Mouse (Mus musculus): Measurements from ENCODE around the gene Syt12.

DNA sequence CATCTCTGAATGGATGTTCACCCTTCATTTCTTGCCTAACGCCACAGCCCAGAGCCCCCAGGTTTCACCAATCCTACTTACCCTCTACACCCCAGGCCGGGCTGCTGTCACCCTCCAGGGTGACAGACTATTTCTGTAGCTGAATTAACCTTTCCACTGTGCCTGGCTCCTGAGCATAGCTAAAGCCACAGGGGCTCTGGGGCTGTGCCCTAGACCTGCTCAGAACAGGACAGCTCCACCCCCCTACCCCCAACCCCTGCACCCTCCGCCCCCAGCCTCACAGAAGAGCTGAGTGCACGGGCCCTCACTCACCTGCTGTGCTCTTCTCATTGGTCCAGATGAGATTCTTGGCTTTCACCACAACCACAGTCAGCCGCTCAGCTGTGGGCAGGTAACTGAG lies 25.3 kb downstream of the Syt12 start:
- TF ChIP-seq POLR2A (IDR thresholded peaks at IDR 0.05; ENCODE audit: borderline replicate concordance, insufficient read depth, low read length) (no peak), CTCF (IDR thresholded peaks at IDR 0.05; ENCODE audit: borderline replicate concordance, insufficient read depth, low read depth, low read length) (no peak)

Measured in cerebellum, adult 2 months (tissue).